Mouse (Mus musculus): Measurements from ENCODE around the gene Bod1l.

Gene Bod1l

DNA sequence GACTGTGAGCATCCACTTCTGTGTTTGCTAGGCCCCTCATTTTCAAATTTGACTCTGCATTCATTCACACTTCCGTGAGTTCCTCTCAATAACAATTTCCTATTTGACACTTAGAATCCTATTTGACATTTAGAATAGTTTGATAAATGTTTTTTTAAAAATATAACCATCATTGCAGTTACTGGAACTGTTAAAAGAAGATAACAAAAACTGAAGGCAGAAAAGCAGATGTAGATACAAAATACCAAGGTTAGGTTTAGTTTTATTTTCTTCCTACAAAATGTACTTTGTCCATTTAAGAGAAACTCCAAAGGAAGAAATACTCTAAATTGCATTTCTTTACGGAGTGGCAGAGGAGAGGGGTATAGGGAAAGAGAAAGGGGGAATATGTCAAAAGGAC is 42.5 kb downstream of the Bod1l start:
- DNase-seq (ENCODE audit: low spot score) = no peak

DNA sequence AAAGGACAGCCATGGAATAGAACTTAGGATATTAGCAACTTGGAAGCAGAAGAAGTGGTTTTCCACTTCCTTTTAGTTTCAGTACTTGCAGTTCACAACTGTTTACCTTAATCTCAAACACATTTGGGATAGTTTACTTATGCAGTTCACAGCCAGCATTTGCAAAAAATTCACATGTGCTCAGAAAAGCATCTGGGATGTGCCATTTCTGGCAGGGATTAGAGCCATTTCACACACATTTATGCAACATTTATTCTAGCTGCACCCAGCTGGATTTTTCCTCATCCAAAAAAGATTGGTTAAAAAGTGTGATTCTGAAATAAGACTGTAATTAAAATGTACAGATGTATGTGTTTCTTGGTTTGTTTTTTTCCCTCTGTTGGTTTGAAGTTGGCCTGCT is 49.7 kb downstream of the Bod1l start:
- DNase-seq (ENCODE audit: low spot score) = no peak

DNA sequence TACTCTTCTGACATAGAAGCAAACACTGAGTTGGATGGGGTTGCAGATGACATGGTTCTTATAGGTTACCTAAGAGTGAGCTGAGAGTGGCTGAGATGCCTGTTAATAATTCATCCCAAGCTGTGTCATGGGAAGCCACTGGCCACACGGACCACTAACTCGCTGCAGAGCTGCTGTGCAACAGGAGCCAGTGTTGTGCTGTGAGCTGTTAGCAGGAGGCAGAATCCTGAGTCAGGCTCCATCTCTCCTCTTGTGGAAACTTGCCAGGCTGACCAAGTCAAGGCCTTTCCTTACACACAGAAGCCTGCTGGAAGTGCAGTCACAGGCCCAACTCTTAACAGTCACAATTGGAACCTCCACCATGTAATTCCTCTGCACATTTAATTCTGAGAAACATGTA is 53.6 kb downstream of the Bod1l start:
- DNase-seq (ENCODE audit: low spot score) = no peak

DNA sequence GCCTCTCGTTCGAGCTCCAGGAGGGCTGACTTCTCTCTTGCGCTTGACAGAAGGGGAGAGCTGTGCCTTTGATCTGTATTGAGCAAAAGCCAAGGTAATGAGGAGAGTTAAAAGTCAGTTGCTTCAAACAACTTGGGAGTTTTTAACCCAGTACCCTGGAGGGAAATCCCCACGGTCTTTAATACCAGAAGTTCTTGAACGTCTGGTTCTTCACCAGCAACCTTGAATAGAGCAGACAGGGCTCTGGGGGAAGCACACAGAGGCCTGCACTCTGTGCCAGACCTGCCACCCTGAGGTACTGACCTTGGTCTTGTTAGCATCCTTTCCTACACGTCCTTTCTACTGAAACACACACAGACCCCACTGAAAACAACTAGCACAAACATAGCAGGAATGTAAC is 55.2 kb downstream of the Bod1l start:
- DNase-seq (ENCODE audit: low spot score) = no peak

DNA sequence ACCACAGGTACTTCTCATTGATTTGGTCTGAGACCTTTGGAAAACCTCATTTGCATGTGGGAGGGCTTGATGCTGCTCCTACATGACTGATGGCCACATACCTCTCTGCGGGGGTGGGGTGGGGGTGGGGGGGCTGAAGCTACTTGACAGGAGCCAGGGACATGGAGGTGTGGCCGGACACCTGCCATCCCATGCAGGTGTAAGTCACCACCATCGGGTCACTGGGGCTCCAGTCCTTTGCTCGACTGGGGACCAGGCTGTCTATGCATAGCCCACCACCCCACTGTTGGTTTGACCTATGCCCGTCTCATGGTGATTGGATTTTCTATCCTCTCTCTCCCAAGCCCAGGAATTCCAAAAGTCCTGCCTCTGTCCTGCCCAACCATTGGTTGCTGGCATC is 62.2 kb downstream of the Bod1l start:
- DNase-seq (ENCODE audit: low spot score) = no peak

DNA sequence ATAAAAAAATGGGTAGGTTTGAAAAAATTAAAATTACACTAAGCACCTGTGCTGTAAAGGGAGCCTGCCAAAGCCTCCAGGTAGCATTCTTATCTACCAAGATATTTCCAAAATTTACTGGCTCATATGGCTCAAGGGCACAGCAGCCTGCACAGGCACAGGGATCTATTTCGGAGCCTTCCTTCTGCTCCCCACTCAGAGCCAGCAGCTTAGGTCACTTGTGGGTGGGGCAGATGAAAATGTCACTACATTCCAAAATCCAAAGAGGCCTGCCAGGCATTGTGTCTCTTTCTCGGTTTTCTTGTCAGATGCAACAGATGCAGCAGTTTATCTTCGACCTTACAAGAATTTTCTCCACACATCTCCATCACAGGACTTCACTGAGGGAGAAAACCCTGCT is 64.1 kb downstream of the Bod1l start:
- no peak for DNase-seq (ENCODE audit: low spot score)

DNA sequence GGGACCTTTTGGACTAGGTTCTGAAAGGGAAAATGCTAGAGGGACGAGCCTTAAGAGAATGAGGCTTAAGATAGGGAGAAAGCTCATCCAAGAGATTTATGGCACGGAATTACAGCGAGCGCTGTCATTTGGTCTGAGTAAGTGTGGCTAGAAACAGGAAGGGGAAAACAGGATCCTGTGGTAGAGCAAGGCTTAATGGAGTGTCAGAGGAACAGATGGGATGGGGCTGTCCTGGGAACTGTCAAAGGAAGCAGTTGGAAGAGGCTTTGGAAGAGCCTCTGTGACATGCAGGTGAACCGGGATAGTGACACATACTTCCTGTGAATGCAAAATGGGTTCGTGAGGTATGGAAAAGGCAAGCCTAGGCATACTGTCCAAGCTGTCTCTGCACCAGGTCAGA is 68.4 kb downstream of the Bod1l start:
- DNase-seq (ENCODE audit: low spot score) = no peak

DNA sequence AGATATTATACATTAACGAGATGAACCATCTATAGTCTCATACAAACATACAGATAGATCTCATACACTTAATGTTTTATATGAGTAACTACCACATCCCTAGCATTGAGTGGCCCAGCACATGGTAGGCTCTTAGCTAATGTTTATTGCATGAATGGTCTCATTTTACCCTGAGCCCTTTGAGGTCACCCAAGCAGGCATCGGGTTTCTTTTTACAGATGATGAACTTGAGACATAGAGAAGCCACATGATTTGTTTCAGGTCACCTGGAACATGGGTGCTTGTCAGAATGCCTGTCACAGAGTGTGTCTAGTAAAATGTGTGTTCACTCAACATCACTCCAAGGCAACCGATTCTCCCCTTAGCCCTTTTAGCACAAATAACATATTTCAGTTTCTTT is 68.8 kb downstream of the Bod1l start:
- DNase-seq (ENCODE audit: low spot score) = no peak

DNA sequence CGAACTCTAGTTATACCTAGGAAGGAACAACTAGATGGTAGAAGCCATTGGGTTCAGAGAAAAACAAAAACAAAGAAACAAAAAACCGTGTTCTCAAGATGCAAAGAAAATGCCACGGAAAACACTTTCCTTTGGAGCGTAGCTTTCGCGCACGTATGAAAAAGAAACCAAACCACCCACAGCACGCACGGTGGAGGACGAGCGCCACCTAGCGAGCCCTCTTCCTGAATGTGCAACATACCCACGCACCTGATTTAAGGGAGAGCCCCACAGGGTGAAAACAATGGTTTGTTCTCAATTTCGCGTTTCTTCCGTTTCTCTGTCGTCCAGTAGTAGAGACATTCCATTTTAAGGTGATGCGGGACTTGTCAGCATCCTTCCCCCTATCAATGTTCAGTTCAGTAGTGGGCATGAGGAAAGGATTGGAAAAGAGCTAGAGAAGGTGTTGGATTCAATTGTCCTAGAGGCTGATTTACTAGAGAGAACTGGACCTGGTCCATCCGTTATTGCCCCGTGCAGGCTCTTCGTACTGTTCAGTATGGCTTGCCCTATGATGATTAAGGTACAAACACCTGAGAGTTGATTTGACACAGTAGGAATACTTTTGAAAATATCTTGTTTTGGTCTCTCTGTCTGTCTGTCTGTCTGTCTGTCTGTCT is 75.6 kb downstream of the Bod1l start:
- DNase-seq (ENCODE audit: low spot score) = peak; percentile 69

DNA sequence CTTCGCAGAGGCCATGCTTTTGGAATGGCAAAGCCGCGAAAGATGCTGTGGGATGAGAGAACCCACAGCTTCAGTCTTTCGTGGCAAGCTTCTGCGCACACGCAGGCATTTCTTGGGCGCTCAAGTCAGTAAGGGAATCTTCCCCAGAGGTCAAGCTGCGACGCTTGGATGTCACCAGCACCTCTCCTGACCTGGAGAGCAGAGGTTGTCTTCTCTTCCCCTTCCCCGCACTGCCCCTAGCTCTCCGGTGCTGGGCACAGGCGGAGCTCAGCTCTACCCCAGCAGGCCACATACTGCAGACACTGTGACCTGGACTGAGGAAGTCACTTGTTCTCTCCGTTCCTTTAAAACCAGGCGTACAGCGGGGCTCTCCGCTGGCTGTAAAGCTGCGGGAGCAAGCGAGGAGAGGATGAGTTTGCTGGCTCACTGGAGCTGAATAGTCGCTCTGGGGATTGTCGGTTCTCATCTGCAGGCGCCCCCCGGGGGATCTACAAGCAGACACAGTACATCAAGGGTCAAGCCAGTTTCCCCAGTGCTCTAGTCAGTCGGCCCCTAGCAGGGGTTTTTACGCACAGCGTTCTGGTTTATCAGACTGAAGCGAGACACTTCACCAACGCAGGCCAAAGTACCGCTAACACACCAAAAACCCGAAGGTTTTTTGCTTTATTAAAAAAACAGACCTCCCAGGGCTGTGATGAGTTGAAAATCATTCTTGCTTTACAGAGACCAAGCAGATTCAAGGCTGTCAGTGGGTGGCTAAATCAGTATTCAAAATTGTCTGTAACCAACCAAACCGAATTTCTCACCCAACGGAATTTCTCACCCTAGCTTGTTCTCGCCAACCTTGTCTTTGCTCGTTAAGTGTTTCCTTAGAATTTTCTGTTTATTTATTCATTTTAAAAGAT is 76.6 kb downstream of the Bod1l start:
- DNase-seq (ENCODE audit: low spot score) = no peak

DNA sequence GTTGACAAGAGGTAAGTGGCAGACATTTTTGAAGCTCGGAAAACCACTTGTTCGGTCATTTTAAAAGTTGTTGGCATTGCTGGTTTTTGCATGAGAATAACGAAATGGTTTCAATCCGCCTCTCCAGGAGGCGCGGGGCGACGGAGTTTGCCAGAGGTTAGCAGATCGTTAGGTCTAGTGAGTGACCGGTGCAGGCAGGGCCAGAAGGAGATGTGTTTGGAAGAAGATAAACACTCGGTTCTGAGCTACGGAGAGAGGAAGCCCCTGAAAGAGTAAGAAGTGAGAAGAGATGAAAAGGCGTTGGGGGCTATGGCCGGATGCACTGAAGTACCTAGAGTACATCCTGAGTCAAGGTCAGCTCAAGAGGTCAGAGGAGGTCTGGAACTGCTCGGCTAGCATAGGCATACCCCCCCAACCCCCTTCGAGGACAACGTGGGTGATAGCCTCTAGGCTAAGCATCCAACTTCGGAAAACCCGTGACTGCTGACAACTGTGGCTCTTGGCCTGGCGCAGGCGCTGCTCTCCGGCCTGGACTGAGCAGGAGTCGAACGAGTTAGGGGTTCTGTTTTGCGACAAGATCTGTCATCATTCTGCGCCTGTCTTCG is 77.6 kb downstream of the Bod1l start:
- DNase-seq (ENCODE audit: low spot score) = no peak

DNA sequence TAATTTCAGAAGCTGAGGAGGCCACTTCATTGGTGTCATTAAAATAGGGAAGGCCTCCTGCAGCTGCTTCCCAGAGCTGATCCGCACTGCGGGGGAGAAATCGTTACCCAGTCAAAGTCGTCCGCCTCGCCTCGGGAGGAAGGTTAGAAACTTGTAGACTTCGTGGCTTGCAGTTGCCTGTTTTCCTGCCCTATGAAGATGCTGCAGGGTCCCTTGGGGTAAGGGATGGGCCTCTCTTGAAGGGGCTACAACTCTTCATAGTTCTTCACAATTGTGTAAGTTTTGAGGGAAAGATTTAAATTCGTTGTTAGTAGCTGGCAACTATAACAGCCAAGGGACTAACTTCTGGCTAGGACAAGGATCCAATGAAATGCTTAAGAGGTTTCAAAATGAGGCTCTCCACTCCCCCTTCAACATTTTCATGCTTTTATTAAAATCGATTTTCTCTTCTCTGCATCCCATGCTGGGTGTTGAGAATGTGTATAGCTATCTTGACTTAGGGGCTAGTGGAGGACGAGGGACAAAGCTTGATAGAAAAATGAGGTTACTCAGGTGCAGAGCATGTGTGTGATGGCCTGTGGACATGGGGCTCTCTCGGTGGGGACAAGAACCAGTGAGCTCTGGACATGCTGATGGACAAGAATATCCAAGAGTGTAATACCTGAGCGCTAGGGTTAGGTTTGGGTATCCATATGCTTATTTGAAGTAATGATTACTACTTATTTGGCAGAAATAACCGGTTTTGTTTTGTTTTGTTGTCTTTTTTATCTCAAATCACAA is 78.3 kb downstream of the Bod1l start:
- no peak for DNase-seq (ENCODE audit: low spot score)

DNA sequence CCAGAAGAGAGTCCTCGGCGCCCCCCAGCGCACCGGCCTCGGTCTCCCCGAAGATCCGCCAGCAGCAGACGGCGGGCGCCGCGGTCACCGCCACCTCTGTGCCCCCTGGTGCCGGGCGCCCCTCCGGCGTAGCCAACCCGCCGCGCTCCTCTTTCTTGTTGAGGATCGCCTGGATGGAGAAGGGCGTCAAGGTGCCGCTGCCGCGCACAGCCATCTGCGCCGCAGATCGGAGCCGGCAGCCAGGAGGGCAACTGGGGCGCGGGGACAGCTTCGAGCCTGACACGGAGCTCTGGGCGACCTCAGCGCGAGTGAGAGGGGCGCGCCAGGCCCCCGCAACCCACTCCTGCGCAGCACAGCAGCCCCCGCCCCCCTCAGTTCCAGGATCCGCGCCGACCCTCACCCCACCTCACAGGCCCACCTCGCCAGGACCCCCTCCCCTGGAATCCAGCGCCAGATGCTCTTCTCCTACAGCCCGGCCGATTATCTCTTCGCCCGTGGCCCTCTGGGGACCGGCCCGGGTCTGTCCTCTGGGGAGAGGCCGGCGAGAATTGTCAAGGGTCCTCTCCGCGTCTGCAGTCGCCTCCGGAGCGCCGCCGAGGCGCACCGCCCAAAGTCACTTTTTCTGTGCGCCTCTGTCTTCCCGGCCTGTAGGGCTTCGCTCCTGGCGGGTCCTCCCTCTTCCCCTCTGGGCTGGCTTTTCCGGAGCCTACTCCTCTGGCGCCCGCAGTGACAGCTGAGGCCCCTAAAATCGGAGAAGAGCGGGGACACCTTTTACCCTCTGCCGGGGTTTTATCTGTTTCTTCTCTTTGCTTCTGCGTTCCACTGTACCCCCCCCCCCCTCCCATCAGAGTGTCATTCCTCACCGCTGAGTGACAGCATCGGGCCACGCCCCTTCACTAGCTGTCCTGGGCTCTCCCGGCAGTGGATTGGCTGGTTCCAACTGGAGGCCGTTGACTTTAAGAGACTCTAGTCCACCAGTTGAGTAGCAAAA is 80.1 kb downstream of the Bod1l start, which contains the start of gene Nkx3-2:
Nkx3-2 (minus strand) TSS at position 771 of the 991 bp plus-strand sequence.
- DNase-seq (ENCODE audit: low spot score) = no peak

DNA sequence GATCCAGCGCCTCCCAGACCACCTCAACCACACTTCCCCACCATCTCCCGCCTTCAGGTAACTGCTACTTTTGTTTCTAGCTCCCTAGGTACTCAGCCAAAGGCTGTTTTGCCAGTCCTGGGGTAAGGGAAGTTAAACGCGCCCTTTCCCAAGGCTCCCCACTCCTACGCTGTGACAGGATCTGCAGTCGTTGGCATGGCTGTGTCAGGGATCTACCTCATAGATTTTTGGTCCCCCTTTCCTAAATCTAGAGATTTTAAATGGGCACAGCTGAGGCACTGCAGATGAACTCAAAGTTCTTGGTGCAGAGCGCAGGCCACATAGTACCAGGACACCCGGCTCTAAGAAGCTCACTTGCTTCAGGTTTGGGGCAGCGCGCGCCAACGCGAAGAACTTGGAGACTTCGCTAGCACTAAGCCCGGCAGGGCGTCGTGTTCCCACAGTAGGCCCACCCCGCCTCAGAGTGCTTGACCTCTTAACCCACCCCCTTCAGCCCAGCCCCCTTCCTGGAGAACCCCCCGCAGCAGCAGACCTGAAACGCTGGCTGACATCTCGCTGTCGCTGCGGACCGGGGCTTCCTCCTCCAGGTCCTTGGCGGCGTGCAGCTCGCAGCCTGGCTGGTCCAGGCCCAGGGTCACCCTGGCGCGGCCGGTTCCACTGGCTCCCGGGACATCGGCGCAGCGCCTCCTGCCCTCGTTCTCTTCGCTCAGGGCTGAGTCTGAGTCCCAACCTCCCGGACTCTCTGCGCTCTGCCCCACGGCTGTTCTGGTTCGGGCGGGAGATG is 81.0 kb downstream of the Bod1l start:
- no peak for DNase-seq (ENCODE audit: low spot score)

DNA sequence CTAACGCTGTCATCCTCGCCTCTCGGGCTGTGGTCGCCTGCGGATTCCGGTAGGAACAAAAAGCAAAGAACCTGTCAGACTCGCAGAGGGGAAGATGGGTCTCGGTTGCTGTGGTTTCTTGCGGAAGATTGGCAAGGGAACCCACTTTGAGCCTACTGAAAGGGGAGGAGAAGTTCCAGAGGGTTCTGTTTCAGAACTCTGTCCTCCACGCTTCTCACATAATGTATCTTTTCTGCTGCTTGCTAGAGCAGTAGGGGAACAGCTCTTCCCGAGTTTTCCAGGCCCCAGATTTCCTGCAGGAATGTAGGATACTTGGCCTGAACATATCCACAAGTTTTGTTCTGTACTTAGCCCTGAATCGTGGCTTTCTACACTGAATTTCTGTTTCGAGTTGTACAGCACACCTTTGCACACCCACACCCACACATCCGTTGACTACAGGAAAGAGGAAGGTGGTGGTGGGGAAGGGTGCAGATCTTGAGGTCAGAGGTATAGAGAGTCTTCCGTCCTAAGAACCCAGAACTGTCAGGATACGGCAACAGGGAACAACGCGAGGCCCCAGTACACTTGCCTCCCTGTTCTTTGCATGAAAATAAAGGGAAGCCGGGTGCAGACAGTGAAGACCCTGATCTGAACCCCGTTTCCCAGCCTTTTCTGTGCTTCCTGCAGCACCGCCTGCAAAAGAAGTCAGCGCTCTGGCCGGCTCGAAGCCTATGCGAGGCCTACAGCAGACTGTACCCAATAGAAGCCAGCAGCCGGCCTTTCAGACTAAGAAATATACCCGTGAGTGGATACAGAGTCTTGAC is 81.8 kb downstream of the Bod1l start:
- DNase-seq (ENCODE audit: low spot score) = no peak

DNA sequence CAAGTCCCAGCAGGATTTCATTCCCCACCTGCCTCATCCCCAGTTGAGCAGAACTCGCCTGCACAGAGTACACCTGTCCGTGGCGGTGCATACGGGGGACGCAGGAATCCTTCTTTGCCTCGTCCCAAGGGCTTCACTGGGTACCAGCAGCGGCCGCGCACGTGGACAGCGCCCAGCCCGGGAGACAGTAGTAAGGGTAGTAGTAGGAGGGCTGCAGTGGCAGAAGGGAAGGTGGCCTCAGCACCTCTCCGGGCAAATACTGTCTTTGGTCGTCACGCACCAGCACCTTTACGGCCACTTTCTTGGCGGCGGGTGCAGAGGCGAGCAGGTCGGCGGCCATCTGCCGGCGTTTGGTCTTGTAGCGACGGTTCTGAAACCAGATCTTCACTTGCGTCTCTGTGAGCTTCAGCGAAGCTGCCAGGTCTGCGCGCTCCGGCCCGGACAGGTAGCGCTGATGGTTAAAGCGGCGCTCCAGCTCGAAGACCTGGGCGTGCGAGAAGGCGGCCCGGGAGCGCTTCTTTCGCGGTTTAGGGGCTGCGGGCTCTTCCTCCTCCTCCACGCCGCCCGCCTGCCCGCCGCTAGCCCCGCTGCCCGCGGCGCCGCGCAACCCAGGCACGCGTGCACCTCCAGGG is 82.5 kb downstream of the Bod1l start:
- no peak for DNase-seq (ENCODE audit: low spot score)

DNA sequence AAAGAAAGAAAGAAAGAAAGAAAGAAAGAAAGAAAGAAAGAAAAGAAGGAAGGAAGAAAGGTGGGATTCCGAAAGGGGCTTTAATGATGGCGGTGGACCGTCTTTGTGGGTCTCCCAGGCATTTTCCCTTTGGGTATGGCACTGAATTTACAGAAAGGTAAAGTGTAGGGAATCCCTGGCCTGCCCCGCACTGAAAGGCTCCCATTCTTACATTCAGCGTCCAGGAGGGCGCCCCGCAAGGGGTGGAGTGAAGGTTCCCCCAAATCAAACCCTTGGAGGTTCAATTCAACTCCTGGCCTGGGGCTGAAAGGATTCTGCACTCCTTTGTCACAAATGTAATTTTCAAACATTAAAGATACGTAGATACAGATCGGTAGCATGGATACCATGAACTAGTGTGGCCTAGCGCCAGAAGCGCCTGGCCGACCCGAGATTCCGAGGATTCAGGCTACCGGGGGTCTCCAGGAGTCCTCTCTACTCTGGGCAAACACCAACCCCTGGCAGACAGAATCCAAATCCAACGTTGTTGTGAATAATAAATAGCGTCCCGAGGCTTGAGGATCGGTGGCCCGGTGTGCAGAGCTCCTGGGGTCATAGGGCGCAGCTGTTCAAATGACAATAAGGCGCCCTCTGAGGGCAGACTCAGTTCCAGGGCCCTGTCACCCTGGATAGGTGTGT is 83.1 kb downstream of the Bod1l start:
- DNase-seq (ENCODE audit: low spot score) = no peak

DNA sequence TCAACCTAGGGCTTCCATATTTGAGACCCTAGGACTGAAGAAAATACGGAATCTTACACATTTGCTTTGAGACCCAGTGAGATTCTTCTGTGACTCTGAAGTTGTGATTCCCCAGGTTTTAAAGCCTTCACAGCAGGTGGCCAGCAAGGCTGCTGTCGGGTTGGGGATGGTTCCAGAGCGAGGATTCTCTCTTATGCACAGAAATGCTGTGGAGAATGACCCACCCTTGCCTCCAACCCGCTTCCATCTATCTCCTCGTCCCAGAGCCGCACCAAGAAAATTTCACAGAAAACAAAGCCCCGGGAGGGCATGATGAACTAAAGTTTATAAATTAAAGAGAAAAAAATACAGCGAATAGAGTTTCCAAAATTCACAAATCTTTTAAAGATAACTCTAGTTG is 84.0 kb downstream of the Bod1l start:
- no peak for DNase-seq (ENCODE audit: low spot score)

Measured in ovary, postnatal 10 days (tissue).